In genomic region chr1:59415733-59416312, GRCm38 (mm10) we compare ENCODE assay signal across 12 mouse cellular contexts.
DNase-seq lines count a peak whose midpoint lies in the region; ATAC-seq and TF ChIP-seq lines count a peak whose summit lies in the region.
"Had no signal": no experiment of that assay in that cellular context is flagged by ENCODE, and none has a peak within 500 bp of the region (broad histone marks: within the 10 kb centered on the region; RNA-seq: fewer than 3 reads in every experiment).

No protein-coding gene starts in this region.

- peak; percentile 90 for DNase-seq in cerebellum, adult 11-12 months
- peak; percentile 87 for DNase-seq in cerebellum, postnatal 25 days
- peak; percentile 82 for DNase-seq in hindbrain, postnatal 0 days (ENCODE audit: low spot score)
- DNase-seq in retina, postnatal 1 day, result no peak
- no peak for DNase-seq in adrenal gland, postnatal 14 days
- DNase-seq: gastrocnemius, adult 2 months had no signal

- no peak overlapping the region for H3K9ac ChIP-seq in midbrain, embryonic 15.5 days
- H3K9ac ChIP-seq in midbrain, embryonic 16.5 days (ENCODE audit: low read depth, low read length), result no peak overlapping the region
- no peak overlapping the region for H3K9ac ChIP-seq in hindbrain, postnatal 0 days (replicated peaks; ENCODE audit: low read length)
- H3K9ac ChIP-seq: embryonic facial prominence, embryonic 15.5 days; heart, embryonic 13.5 days had no signal

- peak overlapping the region; percentile 38; the same call in 1 of the 2 replicates for H3K27ac ChIP-seq in midbrain, embryonic 15.5 days
- no peak overlapping the region for H3K27ac ChIP-seq in midbrain, embryonic 16.5 days (ENCODE audit: low read length)
- peak overlapping the region; percentile 51; the same call in 1 of the 2 replicates for H3K27ac ChIP-seq in hindbrain, postnatal 0 days
- H3K27ac ChIP-seq: embryonic facial prominence, embryonic 15.5 days; gastrocnemius, adult 2 months; heart, embryonic 13.5 days had no signal

- H3K27me3 ChIP-seq in midbrain, embryonic 15.5 days (replicated peaks), result no peaks in the 10 kb centered on the region
- no peaks in the 10 kb centered on the region for H3K27me3 ChIP-seq in midbrain, embryonic 16.5 days (ENCODE audit: control insufficient read depth, insufficient read depth, low read depth, low read length)
- H3K27me3 ChIP-seq in hindbrain, postnatal 0 days (ENCODE audit: insufficient read depth, low read length), result no peaks in the 10 kb centered on the region
- H3K27me3 ChIP-seq: embryonic facial prominence, embryonic 15.5 days had no signal

- H3K36me3 ChIP-seq in midbrain, embryonic 15.5 days (replicated peaks), result no peaks in the 10 kb centered on the region
- H3K36me3 ChIP-seq in midbrain, embryonic 16.5 days (ENCODE audit: control insufficient read depth, insufficient read depth, low read length), result no peaks in the 10 kb centered on the region
- no peaks in the 10 kb centered on the region for H3K36me3 ChIP-seq in hindbrain, postnatal 0 days (ENCODE audit: insufficient read depth, low read length)
- H3K36me3 ChIP-seq: embryonic facial prominence, embryonic 15.5 days; heart, embryonic 13.5 days had no signal

- no peaks in the 10 kb centered on the region for H3K9me3 ChIP-seq in midbrain, embryonic 15.5 days
- no peaks in the 10 kb centered on the region for H3K9me3 ChIP-seq in midbrain, embryonic 16.5 days (replicated peaks; ENCODE audit: control insufficient read depth, low read length, poor library complexity, severe bottlenecking)
- no peaks in the 10 kb centered on the region for H3K9me3 ChIP-seq in hindbrain, postnatal 0 days (ENCODE audit: low read length)
- H3K9me3 ChIP-seq: embryonic facial prominence, embryonic 15.5 days; heart, embryonic 13.5 days had no signal

- 67% methylated on average over 11 of the region's 11 CpGs for WGBS in midbrain, embryonic 15.5 days
- whole genome bisulfite sequencing in midbrain, embryonic 16.5 days, result 71% methylated on average over 11 of the region's 11 CpGs
- 30% methylated on average over 11 of the region's 11 CpGs for whole genome bisulfite sequencing in hindbrain, postnatal 0 days

- H3K4me2 ChIP-seq in midbrain, embryonic 15.5 days, result no peak overlapping the region
- H3K4me2 ChIP-seq in midbrain, embryonic 16.5 days (ENCODE audit: low read length), result no peak overlapping the region
- no peak overlapping the region for H3K4me2 ChIP-seq in hindbrain, postnatal 0 days (ENCODE audit: low read depth, low read length)
- H3K4me2 ChIP-seq: embryonic facial prominence, embryonic 15.5 days; heart, embryonic 13.5 days had no signal

- H3K4me3 ChIP-seq in midbrain, embryonic 15.5 days, result no peak overlapping the region
- H3K4me3 ChIP-seq in midbrain, embryonic 16.5 days (ENCODE audit: low read depth, low read length), result no peak overlapping the region
- no peak overlapping the region for H3K4me3 ChIP-seq in hindbrain, postnatal 0 days (ENCODE audit: low read length)
- H3K4me3 ChIP-seq: embryonic facial prominence, embryonic 15.5 days; gastrocnemius, adult 2 months; heart, embryonic 13.5 days had no signal

- H3K4me1 ChIP-seq in midbrain, embryonic 15.5 days, result no peaks in the 10 kb centered on the region
- no peaks in the 10 kb centered on the region for H3K4me1 ChIP-seq in midbrain, embryonic 16.5 days (ENCODE audit: control insufficient read depth, insufficient read depth, low read length)
- H3K4me1 ChIP-seq in hindbrain, postnatal 0 days (ENCODE audit: insufficient read depth, low read length), result peaks cover 13% of the 10 kb centered on the region
- H3K4me1 ChIP-seq: embryonic facial prominence, embryonic 15.5 days; heart, embryonic 13.5 days had no signal

- ATAC-seq in midbrain, embryonic 15.5 days (replicated peaks), result no peak; the same call in 1 of the 2 replicates
- no peak for ATAC-seq in midbrain, embryonic 16.5 days
- peak; percentile 69 for ATAC-seq in hindbrain, postnatal 0 days
- ATAC-seq: activated CD4-positive, CD25-positive, alpha-beta regulatory T cell, adult 4 months; inflammation-experienced regulatory T-cells, adult 6 months had no signal

- no peak for TF ChIP-seq CTCF in hindbrain, postnatal 0 days (IDR thresholded peaks at IDR 0.05; ENCODE audit: low read depth)

Comparison
In these comparisons a context has a peak if more than half of its experiments do, and no peak if none do; other contexts are left out.
1. DNase-seq: peak in cerebellum, adult 11-12 months (single experiment), cerebellum, postnatal 25 days (2 of 2) and hindbrain, postnatal 0 days (single experiment); none in retina, postnatal 1 day (single experiment) and adrenal gland, postnatal 14 days (single experiment).